Mouse (Mus musculus) CH12.LX (cell line): ENCODE data around the gene Mgam. TPM values are rescaled to one million over a fixed set of nuclear protein-coding genes. Genes with fewer than 3 reads are reported as not detected.
"Not testable (repeated sequence)": the region's sequence is repeated elsewhere in the genome, so short reads cannot be mapped to it uniquely, and the experiment has no call there.

Source experiments
- DNase-seq: peaks from one replicate; pipeline ENCODE4 v3.0.0-alpha.2; 2013; ENCODE audit errors: extremely low read depth
- H3K27ac ChIP-seq: 2 replicates; pipeline ENCODE4 v1.5.1; 2012; ENCODE audit warnings: low read depth, mild to moderate bottlenecking, control low read depth, moderate library complexity; ENCODE audit not compliant: insufficient read depth
- H3K27me3 ChIP-seq: replicated peaks from 2 replicates; pipeline ENCODE3; 2012; ENCODE audit warnings: inconsistent platforms
- H3K36me3 ChIP-seq, 2 experiments: replicated peaks in 1 of 2; 2 replicates each; pipeline versions ENCODE3 to v1.6.1; 2012; ENCODE audit warnings: inconsistent platforms in 1 of 2, low read length in 1 of 2, mild to moderate bottlenecking in 1 of 2, mixed read lengths in 1 of 2, moderate library complexity in 1 of 2; ENCODE audit not compliant: control insufficient read depth in 1 of 2, insufficient read depth in 1 of 2
- H3K4me1 ChIP-seq, 2 experiments: 2 replicates each; pipeline ENCODE4 v1.6.1; 2012; ENCODE audit warnings: inconsistent platforms in 1 of 2, moderate library complexity in 1 of 2; ENCODE audit not compliant: insufficient read depth in 2 of 2, control insufficient read depth in 1 of 2
- H3K4me2 ChIP-seq: 2 replicates; pipeline ENCODE4 v1.6.1; 2012; ENCODE audit warnings: low read depth, mild to moderate bottlenecking, control low read depth; ENCODE audit not compliant: poor library complexity, insufficient read depth, severe bottlenecking
- H3K4me3 ChIP-seq, 3 experiments: fragments of 150-350 bp in 1 of 3; sonication (generic) in 1 of 3; replicated peaks in 1 of 3; 2 replicates each; pipeline versions ENCODE3 to v1.5.1; 2011 to 2012; ENCODE audit warnings: low read depth in 2 of 3, low read length in 2 of 3, mild to moderate bottlenecking in 2 of 3, moderate library complexity in 2 of 3, control low read depth in 1 of 3, improper control_type of control experiment in 1 of 3, inconsistent platforms in 1 of 3, mixed read lengths in 1 of 3; ENCODE audit not compliant: poor library complexity in 1 of 3
- H3K79me2 ChIP-seq: replicated peaks from 2 replicates; pipeline ENCODE4 v1.6.1; 2012; ENCODE audit warnings: mild to moderate bottlenecking, moderate library complexity; ENCODE audit not compliant: control insufficient read depth, poor library complexity, insufficient read depth, severe bottlenecking; ENCODE audit errors: extremely low read depth
- H3K9ac ChIP-seq: 2 replicates; pipeline ENCODE4 v1.6.1; 2012; ENCODE audit warnings: low read depth, mild to moderate bottlenecking, control low read depth, moderate library complexity; ENCODE audit not compliant: insufficient read depth
- H3K9me3 ChIP-seq: replicated peaks from 2 replicates; pipeline ENCODE3; 2012; ENCODE audit warnings: low read length, inconsistent platforms, mixed read lengths
- CHD2 ChIP-seq: IDR thresholded peaks from 2 replicates; pipeline ENCODE4 v1.6.1; 2011; ENCODE audit warnings: low read length, improper control_type of control experiment
- CTCF ChIP-seq, 2 experiments: IDR thresholded peaks in 1 of 2; conservative IDR thresholded peaks in 1 of 2; 2 replicates each; pipeline ENCODE4 v1.5.1; 2011 to 2012; ENCODE audit warnings: low read depth in 2 of 2, low read length in 2 of 2, improper control_type of control experiment in 1 of 2, inconsistent platforms in 1 of 2, mild to moderate bottlenecking in 1 of 2, moderate library complexity in 1 of 2
- EP300 ChIP-seq: IDR thresholded peaks from 2 replicates; pipeline ENCODE4 v1.6.1; 2011; ENCODE audit warnings: low read length, improper control_type of control experiment
- ETS1 ChIP-seq: conservative IDR thresholded peaks from 2 replicates; pipeline ENCODE4 v1.6.1; 2012; ENCODE audit warnings: low read depth, mild to moderate bottlenecking, inconsistent platforms, low read length, improper control_type of control experiment, moderate library complexity
- IRF4 ChIP-seq: IDR thresholded peaks from 2 replicates; pipeline ENCODE4 v1.6.1; 2014; ENCODE audit warnings: low read depth, mild to moderate bottlenecking, inconsistent platforms, low read length, improper control_type of control experiment
- JUND ChIP-seq: conservative IDR thresholded peaks from 2 replicates; pipeline ENCODE4 v1.6.1; 2011; ENCODE audit warnings: low read depth, low read length, improper control_type of control experiment
- MAFK ChIP-seq: IDR thresholded peaks from 2 replicates; pipeline ENCODE4 v1.6.1; 2011; ENCODE audit warnings: low read length, improper control_type of control experiment; ENCODE audit not compliant: insufficient replicate concordance
- MYC ChIP-seq: IDR thresholded peaks from 2 replicates; pipeline ENCODE4 v1.6.1; 2011; ENCODE audit warnings: low read depth, mild to moderate bottlenecking, improper control_type of control experiment, low read length
- POLR2AphosphoS2 ChIP-seq: IDR thresholded peaks from 2 replicates; pipeline ENCODE4 v1.6.1; 2011; ENCODE audit warnings: low read depth, low read length, improper control_type of control experiment
- RAD21 ChIP-seq: IDR thresholded peaks from 2 replicates; pipeline ENCODE4 v1.6.1; 2011; ENCODE audit warnings: low read depth, mild to moderate bottlenecking, low read length, improper control_type of control experiment, moderate library complexity
- SMC3 ChIP-seq: IDR thresholded peaks from 2 replicates; pipeline ENCODE4 v1.6.1; 2011; ENCODE audit warnings: low read depth, low read length, improper control_type of control experiment
- TCF12 ChIP-seq: IDR thresholded peaks from 2 replicates; pipeline ENCODE4 v1.6.1; 2014; ENCODE audit warnings: low read depth, mild to moderate bottlenecking, inconsistent platforms, low read length, improper control_type of control experiment
- USF2 ChIP-seq: conservative IDR thresholded peaks from 2 replicates; pipeline ENCODE4 v1.6.1; 2011; ENCODE audit warnings: low read depth, low read length, improper control_type of control experiment
- ZC3H11A ChIP-seq: IDR thresholded peaks from 2 replicates; pipeline ENCODE4 v1.6.1; 2012; ENCODE audit warnings: low read depth, mild to moderate bottlenecking, inconsistent platforms, low read length, improper control_type of control experiment
- ZKSCAN1 ChIP-seq: IDR thresholded peaks from 2 replicates; pipeline ENCODE4 v1.6.1; 2012; ENCODE audit warnings: low read depth, inconsistent platforms, low read length, improper control_type of control experiment, borderline replicate concordance
- ZMIZ1 ChIP-seq: IDR thresholded peaks from 2 replicates; pipeline ENCODE4 v1.6.1; 2012; ENCODE audit warnings: low read depth, mild to moderate bottlenecking, inconsistent platforms, low read length, improper control_type of control experiment
- ZNF384 ChIP-seq: IDR thresholded peaks from 2 replicates; pipeline ENCODE4 v1.6.1; 2012; ENCODE audit warnings: low read depth, low read length, improper control_type of control experiment, inconsistent platforms
- dilution Hi-C: fragments of 300-500 bp; cut with MboI; formaldehyde crosslinking; loops from 2 replicates; pipeline ENCODE4 v1.14.3; 2020; ENCODE audit warnings: low sequenced_read_pairs; ENCODE audit not compliant: extremely low pct_unique_long_range_greater_than_20kb, extremely low pct_ligation_motif_present
- in situ Hi-C: fragments of 300-500 bp; cut with MboI; formaldehyde crosslinking; loops from 3 replicates; pipeline ENCODE4 v1.14.3; 2019; ENCODE audit warnings: low sequenced_read_pairs, low pct_ligation_motif_present, low pct_unique_long_range_greater_than_20kb, mixed read lengths
- polyA plus RNA-seq: library from polyadenylated mRNA; unstranded; fragments of >175 nt; gene quantifications from 2 replicates; pipeline ENCODE4 v1.2.1, GENCODE M21; 2012; ENCODE audit warnings: low read depth; ENCODE audit not compliant: insufficient read length
- total RNA-seq, 2 experiments: library from RNA; depleted of rRNA; stranded (reverse); fragments of 300-350 nt in 1 of 2; fragments of >200 nt in 1 of 2; gene quantifications; 2 replicates each; pipeline ENCODE4 v1.2.3; 2012 to 2014

Mgam gene
- total and polyA plus RNA-seq, 3 experiments = 0.06 TPM; not detected in 2

GRCm38 (mm10) chr6:40689180-40689579 lies 60.5 kb downstream of the Mgam start:
- no peak for TF ChIP-seq JUND
- TF ChIP-seq RAD21 = peak; percentile 85
- TF ChIP-seq ZC3H11A = peak; percentile 31; the same call in 1 of the 2 replicates
- TF ChIP-seq SMC3 = peak; percentile 81
- peak; percentile 37 to 85 for TF ChIP-seq CTCF (conservative IDR thresholded peaks at IDR 0.05 in 1 of 2, IDR thresholded peaks at IDR 0.05 in 1 of 2; ENCODE audit: low read depth in 2 of 2, low read length in 2 of 2)
- TF ChIP-seq USF2 = no peak
- no peaks in the 10 kb centered on the region for H3K27me3 ChIP-seq
- dilution Hi-C loops = no loop called here
- no peaks in the 10 kb centered on the region for H3K4me1 ChIP-seq
- no peak overlapping the region for H3K9ac ChIP-seq
- no peaks in the 10 kb centered on the region for H3K36me3 ChIP-seq
- no peak overlapping the region for H3K27ac ChIP-seq
- no peak overlapping the region for H3K4me2 ChIP-seq
- H3K9me3 ChIP-seq = no peaks in the 10 kb centered on the region
- no peak overlapping the region for H3K4me3 ChIP-seq
- H3K79me2 ChIP-seq = no peaks in the 10 kb centered on the region
- in situ Hi-C loops = loop anchor here (10.0 kb wide), 1 partner anchor 204 kb away; no protein-coding TSS in a partner anchor
- peak; percentile 72 for DNase-seq

GRCm38 (mm10) chr6:40692007-40692406 lies 63.4 kb downstream of the Mgam start:
- in situ Hi-C loops, DNase-seq, H3K9me3 ChIP-seq, H3K27me3 ChIP-seq, dilution Hi-C loops, H3K36me3 ChIP-seq, H3K9ac ChIP-seq, H3K79me2 ChIP-seq, H3K4me1 ChIP-seq, H3K4me2 ChIP-seq, H3K27ac ChIP-seq, H3K4me3 ChIP-seq: not testable (repeated sequence)

DNA sequence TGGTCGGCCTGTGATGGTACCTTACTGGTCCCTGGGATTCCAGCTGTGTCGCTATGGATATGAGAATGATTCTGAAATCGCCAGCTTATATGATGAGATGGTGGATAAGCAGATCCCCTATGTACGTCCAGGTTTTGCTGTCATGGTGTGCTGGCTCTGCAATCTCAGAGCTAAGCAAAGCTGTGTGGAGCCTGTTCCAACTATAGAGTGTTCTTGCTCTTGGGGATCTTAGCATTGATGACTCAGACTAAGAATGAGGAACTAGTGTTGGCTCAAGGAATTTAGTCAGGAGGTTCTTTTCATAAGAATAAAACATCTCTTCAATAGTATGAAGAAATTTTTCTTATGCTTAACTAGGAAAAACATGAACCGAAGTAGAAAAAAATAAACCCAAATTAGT lies 84.9 kb downstream of the Mgam start:
- not testable (repeated sequence) for H3K4me3 ChIP-seq

DNA sequence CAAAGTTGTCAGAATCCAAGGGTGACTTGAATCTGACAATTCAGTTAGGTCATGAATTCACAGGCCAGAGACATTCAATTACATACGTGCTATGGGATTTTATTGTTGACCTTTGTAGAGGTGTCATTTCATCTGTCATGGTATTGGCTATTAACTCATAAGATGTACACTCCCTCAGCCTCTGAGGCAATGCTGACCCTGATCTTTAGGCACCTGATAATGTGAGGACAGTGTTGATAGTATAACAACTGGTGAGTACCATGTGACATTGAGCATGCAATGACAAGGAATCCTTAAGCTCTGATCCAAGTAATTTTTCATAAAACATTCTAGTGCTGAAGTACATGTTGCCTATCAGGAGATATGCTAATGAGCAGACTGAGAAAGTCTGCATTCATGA lies 87.1 kb downstream of the Mgam start:
- H3K9ac ChIP-seq = no peak overlapping the region
- no peaks in the 10 kb centered on the region for H3K27me3 ChIP-seq
- no peak overlapping the region for H3K4me2 ChIP-seq
- H3K36me3 ChIP-seq = no peaks in the 10 kb centered on the region
- no peaks in the 10 kb centered on the region for H3K9me3 ChIP-seq
- no peak overlapping the region for H3K27ac ChIP-seq
- no peak for TF ChIP-seq ZKSCAN1
- no peak for TF ChIP-seq IRF4
- TF ChIP-seq ZNF384 = no peak
- no peak for TF ChIP-seq EP300
- no peak for TF ChIP-seq TCF12
- no peak for TF ChIP-seq MYC
- no peak for TF ChIP-seq ZMIZ1
- TF ChIP-seq CHD2 = no peak
- no peak for TF ChIP-seq ETS1
- TF ChIP-seq MAFK = no peak
- TF ChIP-seq JUND = no peak
- no peak for TF ChIP-seq POLR2AphosphoS2
- dilution Hi-C loops = no loop called here
- DNase-seq = no peak
- in situ Hi-C loops = no loop called here
- H3K79me2 ChIP-seq = no peaks in the 10 kb centered on the region
- H3K4me3 ChIP-seq = no peak overlapping the region
- H3K4me1 ChIP-seq = no peaks in the 10 kb centered on the region

More for the DNA sequence above, 84.9 kb downstream of the Mgam start:
- H3K4me2 ChIP-seq, DNase-seq, H3K27me3 ChIP-seq, H3K9me3 ChIP-seq, H3K27ac ChIP-seq, in situ Hi-C loops, H3K4me1 ChIP-seq, H3K9ac ChIP-seq, dilution Hi-C loops, H3K36me3 ChIP-seq, H3K79me2 ChIP-seq: not testable (repeated sequence)
